Mouse (Mus musculus): ENCODE data around the gene Mpped2.

- TF ChIP-seq CTCF (IDR thresholded peaks at IDR 0.05; ENCODE audit: low read depth, low read length) (no peak), POLR2A (IDR thresholded peaks at IDR 0.05; ENCODE audit: extremely low read depth, insufficient read depth, low read length) (no peak)
These were observed 39.1 kb downstream of the Mpped2 start for GRCm38 (mm10) chr2:106732171-106732570.

All from liver, adult 2 months (tissue).